Mouse (Mus musculus) heart, postnatal 36 days (tissue): Measurements from ENCODE around the gene Them5. TPM values are rescaled to one million over a fixed set of nuclear protein-coding genes. Genes with fewer than 3 reads are reported as not detected.
A peak's percentile ranks its signal among the peaks of the same experiment; 100 is the strongest.

ENCODE experiments used
- DNase-seq, 2 experiments: peaks; one replicate each; pipeline ENCODE4 v3.0.0; 2021 to 2022
- intact Hi-C: fragments of 180-260 bp; cut with DNase I; formaldehyde crosslinking; loops from one replicate; pipeline ENCODE4 v1.15.1; 2025
- total RNA-seq, 2 experiments: library from RNA; stranded (reverse); gene quantifications; 2 replicates each; pipeline ENCODE4 v1.2.3; 2021

The Them5 gene
- total RNA-seq, 2 experiments from 2014 or later: not detected

DNA sequence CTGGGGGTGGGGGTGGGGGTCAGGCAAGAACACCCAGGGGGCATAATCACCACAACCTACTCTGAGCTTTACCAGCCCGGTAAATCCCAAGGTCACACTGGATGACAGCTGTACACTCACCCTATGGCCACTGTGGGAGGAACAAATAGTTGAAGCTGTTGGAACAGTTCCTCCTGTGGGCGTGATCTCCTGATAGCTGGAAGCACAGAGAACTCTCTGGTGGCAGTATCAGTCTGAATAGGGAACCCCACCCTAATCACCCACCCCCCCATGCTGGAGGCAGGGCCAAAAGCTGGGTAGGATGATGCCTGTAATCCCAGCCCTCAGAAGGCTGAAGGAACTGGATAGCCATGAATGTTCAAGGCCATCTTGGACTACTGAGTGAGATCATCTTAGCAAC, 27.8 kb downstream of the Them5 start:
- no peak for DNase-seq
- intact Hi-C loops: loop anchor here (5.0 kb wide), 1 partner anchor 73 kb away; the partner anchor contains the start of genes Mrpl9 and Oaz3

DNA sequence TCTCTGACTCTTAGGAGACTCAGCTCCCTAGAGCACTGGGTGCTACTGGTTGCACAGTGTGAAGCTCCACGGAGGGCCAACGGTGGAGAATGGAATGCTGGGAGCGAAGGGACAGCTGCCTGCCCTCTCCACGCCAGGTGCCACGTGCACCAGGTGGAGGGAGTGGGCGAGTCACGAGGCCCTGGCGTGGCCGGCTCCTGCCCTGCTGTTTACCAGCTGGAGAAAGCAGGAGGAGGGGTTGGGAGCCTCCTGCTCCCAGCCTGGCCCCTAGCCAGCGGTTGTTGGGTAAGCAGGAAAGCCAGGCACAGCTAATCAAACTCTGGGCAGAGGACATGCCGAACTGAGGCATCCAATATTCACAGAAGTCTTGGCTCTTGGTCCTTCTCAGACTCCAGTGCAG, 29.7 kb downstream of the Them5 start:
- intact Hi-C loops: no loop called here

DNA sequence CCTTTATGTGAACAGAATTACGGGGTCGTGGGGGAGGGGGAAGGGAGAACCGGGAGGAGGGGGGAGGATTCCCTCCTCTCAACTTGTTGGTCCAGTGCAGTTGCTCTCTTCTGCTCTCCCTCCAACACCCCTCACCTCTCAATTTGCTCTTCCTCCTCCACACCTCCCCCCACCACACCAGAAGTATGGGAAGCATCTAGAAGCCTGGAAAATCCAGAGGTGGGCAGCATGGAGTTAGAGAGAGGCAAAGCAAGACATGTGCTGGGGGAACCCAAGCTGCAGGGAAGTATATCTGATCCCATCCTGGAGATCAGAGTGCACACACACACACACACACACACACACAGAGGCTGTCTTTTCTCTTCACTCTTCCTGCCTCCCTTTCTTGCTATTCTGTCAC, 30.1 kb downstream of the Them5 start:
- no peak for DNase-seq
- intact Hi-C loops: no loop called here

More for the DNA sequence above, 29.7 kb downstream of the Them5 start:
- peak; percentile 74 to 78 for DNase-seq

DNA sequence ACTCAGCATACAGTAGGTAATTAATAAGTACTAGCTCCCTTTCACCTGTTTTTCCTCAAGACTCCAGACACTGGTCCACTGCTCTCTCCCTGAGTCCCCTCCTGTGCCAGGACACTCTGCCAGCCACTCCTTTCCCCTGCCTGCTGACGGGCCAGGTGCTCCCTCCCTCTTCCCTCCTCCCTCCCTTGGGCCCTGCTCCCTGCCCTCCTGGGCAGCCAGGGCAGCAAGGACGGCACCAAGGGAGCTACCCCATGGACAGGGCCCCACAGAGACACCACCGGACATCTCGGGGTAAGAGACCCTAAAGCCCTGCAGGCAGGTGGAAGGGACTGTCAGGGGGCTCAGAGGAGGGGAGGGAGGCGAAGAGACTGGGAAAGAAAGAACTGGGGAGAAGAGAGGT, 30.7 kb downstream of the Them5 start, which contains the start of gene Rorc:
Gene Rorc (plus strand): TSS at position 154 of the 400 bp plus-strand sequence.
- intact Hi-C loops: no loop called here
- DNase-seq: peak; percentile 39 to 47

DNA sequence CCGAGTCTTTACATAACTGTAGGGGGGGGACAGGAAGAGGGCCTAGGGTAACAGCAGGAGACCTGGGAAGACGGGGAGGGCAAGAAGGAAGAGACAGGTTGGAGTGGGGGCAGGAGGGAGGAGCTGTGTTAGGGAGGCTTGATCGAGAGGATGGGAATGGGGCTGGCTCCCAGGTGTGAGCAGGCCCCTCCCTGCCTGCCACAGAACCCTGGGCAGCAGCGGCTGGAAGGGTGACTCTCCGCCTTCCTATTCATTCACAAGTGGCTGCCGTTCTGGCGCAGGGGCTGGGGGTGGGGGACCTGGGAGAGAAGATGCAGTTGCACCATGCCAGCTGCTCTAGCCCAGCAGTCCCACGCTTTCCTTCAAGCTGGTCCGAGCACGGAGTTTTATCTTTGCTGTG, 31.2 kb downstream of the Them5 start:
- intact Hi-C loops: no loop called here

DNA sequence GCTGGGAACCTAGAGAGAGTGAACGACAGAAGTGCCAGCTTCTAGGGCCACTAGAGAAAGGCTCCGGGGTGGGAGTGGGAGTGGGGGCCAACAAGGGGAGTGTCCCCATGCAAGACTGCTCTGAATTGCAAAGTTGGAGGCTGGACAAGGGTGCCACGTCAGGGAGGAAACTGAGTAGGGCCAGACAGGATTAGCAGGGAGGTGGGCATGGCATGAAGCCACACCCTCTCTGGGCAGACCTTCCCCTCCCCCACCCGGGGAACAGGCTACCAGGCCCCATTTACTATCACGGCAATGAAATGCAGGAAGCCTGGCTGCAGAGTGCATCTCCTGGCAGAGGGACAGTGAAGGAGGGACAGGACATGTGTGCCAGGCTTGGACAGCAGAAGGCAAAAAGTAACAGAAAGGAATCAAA, 31.7 kb downstream of the Them5 start:
- intact Hi-C loops: no loop called here
- no peak for DNase-seq

More for the DNA sequence above, 31.2 kb downstream of the Them5 start:
- DNase-seq: no peak

DNA sequence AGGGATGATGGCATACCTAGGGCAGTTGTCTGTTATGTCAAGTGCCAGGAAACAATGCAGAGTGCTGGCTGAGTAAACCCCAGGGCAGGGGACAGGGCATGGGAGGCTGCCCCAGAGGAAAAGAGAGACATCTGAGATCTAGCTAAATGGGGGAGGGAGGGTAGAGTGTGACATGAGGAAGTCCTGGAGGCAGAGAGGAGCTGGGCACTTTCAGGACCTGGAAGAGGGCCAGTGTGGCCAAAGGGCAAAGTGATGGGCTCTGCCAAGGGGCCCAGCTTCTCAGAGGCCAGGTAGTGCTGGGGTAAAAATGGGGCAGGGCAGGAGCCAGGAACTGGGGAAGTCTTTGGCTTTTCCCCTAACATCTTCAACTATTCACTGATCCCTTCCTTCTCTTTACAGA, 32.7 kb downstream of the Them5 start:
- intact Hi-C loops: no loop called here
- no peak for DNase-seq

DNA sequence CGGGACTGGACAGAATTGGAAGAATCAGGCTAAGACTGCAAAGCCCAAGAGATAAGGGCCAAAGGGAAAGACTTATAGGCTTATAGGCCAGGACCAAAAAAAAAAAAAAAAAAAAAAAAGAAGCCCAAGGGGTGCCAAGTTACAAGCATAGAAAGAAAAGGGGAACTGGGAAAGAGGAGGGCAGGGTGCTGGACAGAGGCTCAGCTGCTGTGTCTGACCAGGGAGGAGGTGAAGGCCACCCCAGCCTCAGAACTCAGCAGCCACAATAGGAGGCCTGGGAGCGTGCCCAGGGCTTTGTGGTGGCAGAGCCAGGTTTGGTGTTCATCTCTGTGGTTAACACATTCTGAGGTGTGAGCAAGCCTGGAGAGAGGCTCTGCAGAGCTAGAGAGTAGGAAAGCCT, 33.2 kb downstream of the Them5 start:
- intact Hi-C loops: no loop called here

DNA sequence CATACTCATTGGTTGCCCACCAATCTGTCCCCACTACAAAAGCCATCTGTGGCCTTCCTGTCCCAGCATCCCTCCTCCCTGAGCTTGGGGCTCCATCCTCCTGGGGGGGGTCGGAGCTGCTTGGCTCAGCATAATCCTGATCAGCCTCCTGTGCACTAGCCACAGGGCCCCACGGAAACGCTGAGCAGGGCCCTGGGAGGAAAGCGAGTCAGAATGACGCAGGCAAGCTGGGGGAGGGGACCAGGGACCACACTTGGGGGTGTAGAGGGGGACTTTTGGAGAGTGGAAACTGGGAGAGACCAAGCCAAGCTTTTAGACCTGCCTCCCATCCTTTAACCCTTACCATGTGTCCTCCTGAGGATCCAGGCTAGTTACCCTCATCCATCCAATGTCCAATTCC, 34.0 kb downstream of the Them5 start:
- DNase-seq: no peak
- intact Hi-C loops: no loop called here

More for the DNA sequence above, 33.2 kb downstream of the Them5 start:
- DNase-seq: no peak

DNA sequence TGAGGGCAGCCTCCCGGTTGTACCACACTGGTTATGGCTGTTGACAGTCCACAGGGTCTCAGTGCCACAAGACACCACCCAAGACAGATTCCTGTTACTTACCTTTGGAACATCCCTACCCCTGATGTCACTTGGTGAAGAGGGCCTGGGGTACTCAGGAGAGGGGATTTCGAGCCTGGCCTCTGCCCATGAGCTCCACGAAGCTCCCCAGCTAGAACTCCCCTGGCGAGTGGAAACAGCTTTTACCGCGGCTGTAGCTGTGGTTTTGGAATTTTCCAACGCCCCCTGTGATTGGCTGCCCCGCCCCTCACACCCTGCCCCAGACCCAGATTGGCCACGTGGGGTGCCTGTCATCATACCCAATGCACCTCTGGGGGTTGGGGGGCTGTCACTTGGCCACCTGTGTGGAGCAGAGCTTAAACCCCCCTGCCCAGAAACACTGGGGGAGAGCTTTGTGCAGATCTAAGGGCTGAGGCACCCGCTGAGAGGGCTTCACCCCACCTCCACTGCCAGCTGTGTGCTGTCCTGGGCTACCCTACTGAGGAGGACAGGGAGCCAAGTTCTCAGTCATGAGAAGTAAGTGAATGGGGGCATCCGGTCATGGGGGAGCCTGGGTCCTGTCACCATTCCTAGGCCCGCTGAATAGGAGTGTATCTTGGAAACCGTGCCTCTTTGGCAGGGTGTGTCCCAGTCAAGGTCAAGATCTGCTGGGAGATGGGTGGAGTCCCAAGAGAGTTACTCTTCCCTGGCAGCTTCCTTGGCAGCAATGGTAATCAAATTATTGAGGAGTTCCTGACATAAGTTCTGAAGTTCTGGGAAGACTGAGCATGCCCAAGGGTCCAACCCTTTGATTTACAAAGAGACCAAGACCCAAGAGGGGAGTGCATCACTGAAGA, 35.4 kb downstream of the Them5 start:
- DNase-seq: no peak
- intact Hi-C loops: no loop called here

DNA sequence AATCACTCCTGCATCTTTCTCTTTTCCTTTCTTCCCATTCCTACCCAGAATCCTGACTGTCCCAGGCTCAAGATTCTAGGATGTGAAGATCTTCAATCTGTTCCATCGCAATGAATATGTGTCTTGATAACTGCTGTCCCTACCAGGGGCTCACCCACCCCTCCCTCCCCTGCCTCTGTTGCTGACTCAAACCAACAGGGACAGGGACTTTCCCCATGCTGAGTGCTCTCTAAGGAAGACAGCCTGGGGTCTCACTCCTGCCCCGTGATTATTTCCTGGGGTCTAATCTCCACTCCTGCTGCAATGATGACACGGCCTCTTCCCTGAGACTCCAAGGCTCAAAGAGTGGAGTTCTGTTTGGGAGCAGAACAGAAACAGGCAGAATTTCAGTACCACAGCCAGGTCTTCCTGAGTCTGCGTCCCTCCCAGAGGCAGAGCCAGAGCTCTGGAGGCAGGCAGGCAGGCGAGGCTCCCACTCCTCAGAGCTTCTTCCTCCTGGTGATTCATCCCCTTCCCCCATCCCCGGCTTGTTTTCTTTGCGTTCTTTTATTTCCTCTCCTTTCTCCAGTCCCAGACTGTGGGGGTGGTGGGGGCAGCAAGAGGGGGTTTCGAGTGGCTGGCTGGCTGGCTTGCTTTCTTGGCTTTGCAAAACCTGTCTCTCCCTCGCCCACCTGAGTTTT, 38.1 kb downstream of the Them5 start:
- no peak for DNase-seq
- intact Hi-C loops: no loop called here

DNA sequence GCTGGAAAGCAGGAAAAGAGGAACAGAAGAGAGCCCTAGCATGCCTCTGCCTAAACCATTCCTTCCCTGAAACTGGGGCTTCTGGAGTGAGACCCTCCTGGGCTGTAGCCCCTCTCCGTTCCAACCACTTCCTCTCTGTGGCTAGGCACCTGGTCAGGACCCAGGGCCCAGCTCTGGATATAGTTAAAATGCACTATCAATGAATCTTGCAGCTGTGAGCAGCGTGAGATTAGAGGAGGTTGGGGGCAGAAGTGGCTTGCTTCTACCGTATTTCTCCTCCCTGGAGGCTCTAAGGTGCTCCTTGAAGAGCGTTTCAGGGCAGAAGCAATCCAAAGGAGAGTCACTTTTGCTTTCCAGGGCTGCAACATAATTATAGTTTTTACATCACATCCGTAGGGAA, 40.4 kb downstream of the Them5 start:
- intact Hi-C loops: no loop called here
- DNase-seq: no peak

DNA sequence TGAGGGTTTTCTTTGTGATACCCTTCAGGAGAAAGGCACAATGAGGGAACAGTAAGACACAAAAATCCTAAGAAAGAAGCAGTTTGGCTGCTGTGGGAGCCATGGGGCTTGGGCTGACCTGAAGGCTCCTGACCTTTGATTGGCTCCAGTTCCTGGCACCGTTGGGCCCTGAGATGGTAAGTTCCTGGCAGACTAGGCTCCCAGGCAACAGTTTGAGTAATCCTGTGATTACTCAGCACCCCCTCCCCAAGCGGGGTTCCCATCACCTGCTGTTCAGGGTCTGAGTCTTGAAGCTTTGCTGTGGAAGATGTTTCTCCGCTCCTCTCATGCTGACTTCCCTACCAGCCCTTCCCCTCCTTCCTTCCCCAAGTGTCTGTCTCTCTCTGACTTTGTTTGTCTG, 41.6 kb downstream of the Them5 start:
- intact Hi-C loops: no loop called here
- DNase-seq: no peak

DNA sequence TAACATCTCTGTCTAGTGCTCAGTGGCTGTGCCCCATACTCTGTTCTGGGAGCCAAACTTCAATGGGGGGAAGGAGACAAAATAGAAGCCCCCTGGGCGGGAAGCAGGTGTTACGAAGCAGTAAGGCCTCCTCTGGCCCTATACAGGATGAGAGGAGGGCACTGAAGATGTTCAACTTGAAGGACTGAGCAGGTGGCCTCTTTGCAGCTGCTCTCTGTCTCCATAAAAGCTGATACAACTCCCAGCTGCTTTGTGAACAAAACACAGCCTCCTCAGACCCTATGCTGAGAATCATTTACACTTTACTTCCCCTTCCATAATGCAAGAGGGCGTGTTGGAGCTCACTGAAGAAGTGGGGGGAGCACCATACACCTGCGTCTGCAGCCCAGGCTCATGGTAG, 44.8 kb downstream of the Them5 start:
- intact Hi-C loops: no loop called here
- no peak for DNase-seq

DNA sequence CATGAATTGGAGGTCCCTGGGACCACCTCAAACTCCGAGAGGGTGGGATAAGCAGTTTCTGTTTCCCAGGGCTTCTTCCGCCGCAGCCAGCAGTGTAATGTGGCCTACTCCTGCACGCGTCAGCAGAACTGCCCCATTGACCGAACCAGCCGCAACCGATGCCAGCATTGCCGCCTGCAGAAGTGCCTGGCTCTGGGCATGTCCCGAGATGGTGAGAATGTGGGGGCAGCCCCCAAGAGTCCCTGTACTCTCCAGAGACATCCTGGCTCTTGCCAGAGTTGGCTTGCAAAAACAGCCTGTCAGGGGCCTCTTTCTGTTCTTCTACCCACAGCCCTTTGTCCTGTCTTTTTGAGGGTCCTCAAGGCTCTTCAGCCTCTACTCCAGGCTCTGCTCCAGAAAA, 45.5 kb downstream of the Them5 start:
- intact Hi-C loops: no loop called here

DNA sequence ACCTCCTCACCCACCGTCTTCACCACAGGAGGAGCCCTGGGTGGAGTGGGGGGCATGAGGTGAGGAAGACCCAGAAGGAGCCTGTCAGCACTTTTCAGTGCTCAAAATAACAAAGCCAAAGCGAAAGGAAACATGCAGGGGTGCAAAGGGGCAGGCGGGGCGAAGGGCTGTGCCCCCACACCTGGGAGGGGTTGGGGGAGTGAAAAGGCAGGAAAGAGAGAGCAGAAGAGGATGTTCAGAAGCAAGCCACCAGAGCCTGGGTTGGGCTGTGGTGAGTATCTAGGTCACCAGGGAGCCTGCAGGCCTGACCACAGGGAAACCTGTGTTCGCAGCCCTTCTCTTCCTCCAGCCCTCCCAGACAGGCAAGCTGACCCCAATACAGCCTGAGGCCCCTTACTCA, 46.1 kb downstream of the Them5 start:
- intact Hi-C loops: no loop called here
- DNase-seq: no peak

More for the DNA sequence above, 45.5 kb downstream of the Them5 start:
- no peak for DNase-seq

DNA sequence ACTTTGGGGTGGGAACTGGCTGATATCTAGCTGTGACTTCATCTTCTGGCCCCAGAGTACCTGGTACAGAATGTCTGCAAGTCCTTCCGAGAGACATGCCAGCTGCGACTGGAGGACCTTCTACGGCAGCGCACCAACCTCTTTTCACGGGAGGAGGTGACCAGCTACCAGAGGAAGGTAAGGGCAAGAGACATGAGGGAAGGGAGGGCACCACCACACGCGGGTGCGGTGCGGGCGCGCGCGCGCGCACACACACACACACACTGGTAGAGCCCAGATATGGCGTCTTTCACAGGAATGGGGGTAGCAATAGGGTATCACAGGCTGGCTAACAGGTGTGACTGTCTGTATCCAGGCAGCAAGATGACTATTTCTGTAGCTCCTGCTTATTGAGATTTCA, 47.5 kb downstream of the Them5 start:
- DNase-seq: no peak
- intact Hi-C loops: no loop called here

DNA sequence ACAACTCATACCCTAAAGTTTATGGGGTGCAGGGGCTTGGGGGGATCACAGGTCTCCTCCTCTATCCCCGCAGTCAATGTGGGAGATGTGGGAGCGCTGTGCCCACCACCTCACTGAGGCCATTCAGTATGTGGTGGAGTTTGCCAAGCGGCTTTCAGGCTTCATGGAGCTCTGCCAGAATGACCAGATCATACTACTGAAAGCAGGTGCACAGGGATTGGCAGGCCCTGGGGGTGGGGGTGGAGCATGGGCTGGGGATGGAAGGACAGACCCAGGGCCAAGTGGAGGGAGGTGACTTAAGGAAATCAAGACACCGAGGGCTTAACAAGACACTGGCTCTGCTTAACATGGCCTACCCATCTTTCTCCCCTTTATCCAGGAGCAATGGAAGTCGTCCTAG, 49.1 kb downstream of the Them5 start:
- DNase-seq: no peak
- intact Hi-C loops: no loop called here

DNA sequence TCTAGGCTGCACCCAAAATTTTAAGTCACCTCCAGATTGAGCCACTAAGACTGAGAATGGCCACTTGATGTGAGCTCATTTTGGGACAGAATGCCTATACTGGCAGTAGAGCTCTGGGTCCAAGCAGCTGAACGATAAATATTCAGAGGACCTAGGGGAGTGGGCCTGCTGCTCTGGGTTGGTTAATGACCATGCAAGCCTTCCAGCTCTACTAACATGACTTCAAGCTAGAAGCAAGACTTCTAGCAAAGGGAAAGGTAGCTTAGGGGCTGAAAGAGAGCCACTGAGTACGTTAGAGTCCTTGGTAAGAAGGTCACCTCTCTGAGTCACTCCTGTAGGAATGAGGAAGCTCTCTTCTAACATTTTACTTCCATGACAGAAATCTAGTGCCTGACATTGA, 50.2 kb downstream of the Them5 start:
- no peak for DNase-seq
- intact Hi-C loops: no loop called here

DNA sequence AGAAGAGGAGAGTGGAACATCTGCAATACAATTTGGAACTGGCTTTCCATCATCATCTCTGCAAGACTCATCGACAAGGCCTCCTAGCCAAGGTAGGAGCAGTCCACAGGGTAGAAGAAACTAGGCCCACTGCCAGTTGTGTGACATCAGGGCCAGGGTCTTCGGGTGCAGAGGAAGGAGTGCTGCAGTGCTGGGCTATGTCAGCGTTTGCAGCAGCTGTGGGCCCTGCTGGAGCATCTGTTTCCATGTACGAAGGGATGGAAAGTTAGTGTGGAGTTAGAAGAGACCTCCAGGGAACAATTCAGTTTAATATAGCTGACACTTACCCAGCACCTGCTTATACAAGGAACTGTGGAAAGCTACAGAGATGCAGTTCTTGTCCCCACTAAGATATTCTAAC, 51.1 kb downstream of the Them5 start:
- no peak for DNase-seq
- intact Hi-C loops: no loop called here

DNA sequence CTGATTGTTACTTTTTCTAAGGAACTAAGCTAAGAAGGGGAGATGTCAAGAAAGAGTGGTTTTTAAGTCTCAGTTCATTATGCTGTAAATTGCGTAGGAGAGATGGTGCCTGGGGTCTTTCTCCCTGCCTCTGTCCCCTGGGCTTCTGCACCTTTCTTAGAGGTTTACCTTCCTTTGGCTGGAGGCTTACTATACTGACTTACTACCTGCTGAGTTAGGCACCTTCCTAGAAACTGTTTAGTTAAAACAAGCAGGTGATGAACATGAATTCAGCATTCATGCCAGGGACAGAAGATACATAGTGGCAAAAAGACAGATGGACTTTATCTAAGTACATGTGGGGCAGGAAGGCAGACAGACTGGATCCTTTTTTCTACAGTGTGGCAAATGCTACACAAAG, 54.4 kb downstream of the Them5 start:
- DNase-seq: no peak
- intact Hi-C loops: no loop called here

DNA sequence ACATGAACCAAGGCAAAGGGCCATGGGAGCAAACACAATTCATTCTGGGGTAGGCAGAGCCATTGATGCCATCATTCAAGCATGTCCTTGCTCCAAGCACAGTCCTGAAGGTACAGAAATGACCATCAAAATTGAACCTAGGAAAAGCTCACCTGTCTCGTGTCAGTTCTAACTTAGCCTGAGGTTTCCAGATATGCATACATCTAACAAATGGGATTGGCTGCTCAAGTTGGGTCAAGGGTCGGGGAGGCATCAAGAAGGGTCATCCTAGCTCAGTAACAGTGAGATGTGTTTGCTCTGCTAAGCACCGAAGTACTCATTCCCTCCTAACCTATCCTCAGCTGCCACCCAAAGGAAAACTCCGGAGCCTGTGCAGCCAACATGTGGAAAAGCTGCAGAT, 55.0 kb downstream of the Them5 start:
- intact Hi-C loops: no loop called here
- no peak for DNase-seq
